Mouse (Mus musculus): ENCODE measurements around the gene Teddm2. TPM values are rescaled to one million over a fixed set of nuclear protein-coding genes. Genes with fewer than 3 reads are reported as not detected.
"Not testable (repeated sequence)": the region's sequence is repeated elsewhere in the genome, so short reads cannot be mapped to it uniquely, and the experiment has no call there.

Teddm2 gene
- total RNA-seq, 2 experiments from 2014 or later: 0.56 to 0.86 TPM

- intact Hi-C loops (cut with DNase I): no loop called here
- DNase-seq: no peak
Observed at GRCm38 (mm10) chr1:153908208-153908607, 8.2 kb upstream of the Teddm2 start.

- no peak for DNase-seq
- intact Hi-C loops (cut with DNase I): no loop called here
Observed at GRCm38 (mm10) chr1:153905884-153906283, 5.9 kb upstream of the Teddm2 start.

- intact Hi-C loops (cut with DNase I): no loop called here
- no peak for DNase-seq
Observed at GRCm38 (mm10) chr1:153904236-153904635, 4.2 kb upstream of the Teddm2 start.

GRCm38 (mm10) chr1:153903006-153903405, 3.0 kb upstream of the Teddm2 start:
- no peak for DNase-seq
- intact Hi-C loops (cut with DNase I): no loop called here

- intact Hi-C loops (cut with DNase I): loop anchor here (1.0 kb wide), 1 partner anchor 131 kb away; no protein-coding TSS in a partner anchor
- DNase-seq: peak; percentile 57 to 59
Observed at GRCm38 (mm10) chr1:153900860-153901730, 1.1 kb upstream of the Teddm2 start.

GRCm38 (mm10) chr1:153900381-153900780, 353 bp upstream of the Teddm2 start:
- intact Hi-C loops (cut with DNase I): loop anchor here (1.0 kb wide), 1 partner anchor 132 kb away; no protein-coding TSS in a partner anchor
- DNase-seq: peak; percentile 55 to 56

GRCm38 (mm10) chr1:153898989-153899730, 868 bp downstream of the Teddm2 start:
- intact Hi-C loops (cut with DNase I): no loop called here
- no peak for DNase-seq

- intact Hi-C loops (cut with DNase I): no loop called here
- DNase-seq: no peak
Observed at GRCm38 (mm10) chr1:153897196-153897595, 2.8 kb downstream of the Teddm2 start.

GRCm38 (mm10) chr1:153894979-153895378, 5.0 kb downstream of the Teddm2 start:
- intact Hi-C loops (cut with DNase I): loop anchor here (1.0 kb wide), 3 partner anchors 137 to 286 kb away; no protein-coding TSS in a partner anchor
- DNase-seq: peak; percentile 75 to 82

GRCm38 (mm10) chr1:153894201-153894893, 5.7 kb downstream of the Teddm2 start:
- DNase-seq: no peak
- intact Hi-C loops (cut with DNase I): no loop called here

- no peak for DNase-seq
- intact Hi-C loops (cut with DNase I): no loop called here
Observed at GRCm38 (mm10) chr1:153893746-153894145, 6.3 kb downstream of the Teddm2 start.

- no peak for DNase-seq
- intact Hi-C loops (cut with DNase I): no loop called here
Observed at GRCm38 (mm10) chr1:153891442-153891841, 8.6 kb downstream of the Teddm2 start, which contains the start of gene Teddm1a. TSS of gene Teddm1a (plus strand) at chr1:153891742.

- intact Hi-C loops (cut with DNase I): no loop called here
Observed at GRCm38 (mm10) chr1:153890121-153890520, 9.9 kb downstream of the Teddm2 start.

GRCm38 (mm10) chr1:153886024-153886633, 13.9 kb downstream of the Teddm2 start:
- DNase-seq: no peak
- intact Hi-C loops (cut with DNase I): no loop called here

More at GRCm38 (mm10) chr1:153890121-153890520, 9.9 kb downstream of the Teddm2 start:
- no peak for DNase-seq

- intact Hi-C loops (cut with DNase I); DNase-seq: not testable (repeated sequence)
Observed at GRCm38 (mm10) chr1:153880391-153880790, 19.6 kb downstream of the Teddm2 start.

GRCm38 (mm10) chr1:153874045-153874444, 26.0 kb downstream of the Teddm2 start, which contains the start of gene Teddm1b:
TSS of gene Teddm1b (plus strand) at chr1:153874345.
- intact Hi-C loops (cut with DNase I): no loop called here
- no peak for DNase-seq

GRCm38 (mm10) chr1:153855946-153856345, 44.1 kb downstream of the Teddm2 start:
- DNase-seq: no peak
- intact Hi-C loops (cut with DNase I): no loop called here

- intact Hi-C loops (cut with DNase I); DNase-seq: not testable (repeated sequence)
Observed at GRCm38 (mm10) chr1:153852696-153853095, 47.3 kb downstream of the Teddm2 start.

- peak in 1 of 2 experiments; percentile 3 for DNase-seq
- intact Hi-C loops (cut with DNase I): no loop called here
Observed at GRCm38 (mm10) chr1:153846867-153847266, 53.2 kb downstream of the Teddm2 start.

GRCm38 (mm10) chr1:153846420-153846819, 53.6 kb downstream of the Teddm2 start:
- intact Hi-C loops (cut with DNase I): no loop called here
- DNase-seq: no peak

All from heart, postnatal 14 days (tissue).